Mouse (Mus musculus) limb, embryonic 13.5 days (tissue): ENCODE results near the gene Arhgap33. TPM values are rescaled to one million over a fixed set of nuclear protein-coding genes. Genes with fewer than 3 reads are reported as not detected.

Source experiments
- ATAC-seq: fragments of 200-750 bp; cut with Nextera tagmentation; 2 replicates; pipeline ENCODE4 v1.8.0; 2017; ENCODE audit warnings: low read depth, moderate number of reproducible peaks, moderate TSS enrichment; ENCODE audit not compliant: low FRiP score
- H3K27ac ChIP-seq: fragments of 300-500 bp; sonication (generic); 2 replicates; pipeline ENCODE4 v1.5.1; 2015; ENCODE audit warnings: inconsistent platforms, mild to moderate bottlenecking, moderate library complexity
- H3K27me3 ChIP-seq: fragments of 300-500 bp; sonication (generic); 2 replicates; pipeline ENCODE4 v1.6.1; 2015; ENCODE audit warnings: mild to moderate bottlenecking, inconsistent platforms
- H3K36me3 ChIP-seq: fragments of 300-500 bp; sonication (generic); 2 replicates; pipeline ENCODE4 v1.6.1; 2015; ENCODE audit warnings: inconsistent platforms, mild to moderate bottlenecking, moderate library complexity
- H3K4me1 ChIP-seq: fragments of 300-500 bp; sonication (generic); 2 replicates; pipeline ENCODE4 v1.6.1; 2015; ENCODE audit warnings: inconsistent platforms
- H3K4me2 ChIP-seq: fragments of 300-500 bp; sonication (generic); replicated peaks from 2 replicates; pipeline ENCODE4 v1.6.1; 2015; ENCODE audit warnings: inconsistent platforms, mild to moderate bottlenecking, moderate library complexity
- H3K4me3 ChIP-seq: fragments of 300-500 bp; sonication (generic); 2 replicates; pipeline ENCODE4 v1.5.1; 2015; ENCODE audit warnings: moderate library complexity, mild to moderate bottlenecking, inconsistent platforms
- H3K9ac ChIP-seq: fragments of 300-500 bp; sonication (generic); 2 replicates; pipeline ENCODE4 v1.6.1; 2015; ENCODE audit warnings: mild to moderate bottlenecking, inconsistent platforms
- H3K9me3 ChIP-seq: fragments of 300-500 bp; sonication (generic); 2 replicates; pipeline ENCODE4 v1.6.1; 2016; ENCODE audit warnings: inconsistent platforms
- WGBS: fragments of 180-500 bp; shearing (Covaris S2); methylation state at CpG from one replicate; pipeline ENCODE4 v1.1.7; 2015; 5-methylcytosine and 5-hydroxymethylcytosine counted together
- polyA plus RNA-seq: library from polyadenylated mRNA; unstranded; fragments of >200 nt; fragmentation: Nextera tagmentation; extraction: Ambion mirVana; gene quantifications from 2 replicates; pipeline ENCODE4 v1.2.1, GENCODE M21; 2015

The Arhgap33 gene
- polyA plus RNA-seq, result 11.4 and 11.6 TPM in 2 replicates

GRCm38 (mm10) chr7:30534633-30535577 lies at the start of gene Arhgap33:
TSS of gene Arhgap33 (minus strand) at chr7:30535060.
- Histone ChIP-seq H3K27ac (peak within 1 kb of the TSS; percentile 65; the same call in 1 of the 2 replicates), H3K4me1 (peaks cover 21% of the 10 kb centered on the region), H3K36me3 (peaks cover 48% of the 10 kb centered on the region), H3K4me2 (peak within 1 kb of the TSS; percentile 88), H3K9ac (peak within 1 kb of the TSS; percentile 75), H3K27me3 (no peaks in the 10 kb centered on the region), H3K4me3 (peak within 1 kb of the TSS; percentile 73), H3K9me3 (no peaks in the 10 kb centered on the region)
- ATAC-seq, result peak; percentile 95
- WGBS, result under 1% methylated on average over 60 of the region's 84 CpGs

DNA sequence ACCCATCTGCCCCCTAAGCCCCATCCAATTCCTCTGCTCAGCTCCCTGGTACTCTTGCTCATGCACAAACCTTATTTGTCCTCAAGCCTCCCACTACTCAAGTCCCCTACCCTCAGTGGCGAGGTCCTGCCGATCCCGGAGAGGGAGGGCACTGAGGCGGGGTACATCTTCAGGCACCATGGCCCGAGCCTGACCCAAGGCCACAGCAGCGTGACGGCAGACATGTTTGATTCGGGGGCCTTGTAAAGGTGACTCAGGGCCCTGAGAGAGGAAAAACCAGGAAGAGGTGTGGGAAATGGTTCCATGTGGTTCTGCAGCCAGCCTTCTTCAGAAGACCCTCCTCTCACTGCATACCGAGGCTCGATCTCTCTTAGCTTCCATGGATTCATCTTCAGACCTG lies 49.5 kb upstream of the Arhgap33 start:
- Histone ChIP-seq H3K27ac (no peak overlapping the region), H3K9ac (no peak overlapping the region), H3K36me3 (peaks cover 75% of the 10 kb centered on the region), H3K27me3 (no peaks in the 10 kb centered on the region), H3K4me3 (no peak overlapping the region), H3K4me1 (peaks cover 13% of the 10 kb centered on the region), H3K4me2 (no peak overlapping the region), H3K9me3 (no peaks in the 10 kb centered on the region)
- ATAC-seq, result no peak
- 94% methylated on average over 10 of the region's 10 CpGs for WGBS

- ATAC-seq, result no peak
- H3K36me3 ChIP-seq, result peaks cover 100% of the 10 kb centered on the region
- no peak overlapping the region for H3K4me3 ChIP-seq
- H3K4me2 ChIP-seq, result no peak overlapping the region
- H3K9me3 ChIP-seq, result no peaks in the 10 kb centered on the region
- H3K4me1 ChIP-seq, result peaks cover 1% of the 10 kb centered on the region
- WGBS, result 94% methylated on average over 16 of the region's 16 CpGs
- H3K9ac ChIP-seq, result no peak overlapping the region
- H3K27me3 ChIP-seq, result no peaks in the 10 kb centered on the region
- no peak overlapping the region for H3K27ac ChIP-seq
Observed at GRCm38 (mm10) chr7:30581547-30581946, 46.7 kb upstream of the Arhgap33 start.

- H3K9ac ChIP-seq, result no peak overlapping the region
- ATAC-seq, result no peak
- H3K27me3 ChIP-seq, result no peaks in the 10 kb centered on the region
- WGBS, result 92% methylated on average over 8 of the region's 8 CpGs
- no peak overlapping the region for H3K4me3 ChIP-seq
- no peaks in the 10 kb centered on the region for H3K9me3 ChIP-seq
- no peak overlapping the region for H3K27ac ChIP-seq
- H3K4me1 ChIP-seq, result no peaks in the 10 kb centered on the region
- peaks cover 100% of the 10 kb centered on the region for H3K36me3 ChIP-seq
- H3K4me2 ChIP-seq, result no peak overlapping the region
Observed at GRCm38 (mm10) chr7:30579950-30580349, 45.1 kb upstream of the Arhgap33 start.

- no peak overlapping the region for H3K4me3 ChIP-seq
- no peak overlapping the region for H3K4me2 ChIP-seq
- no peak overlapping the region for H3K27ac ChIP-seq
- no peak for ATAC-seq
- H3K27me3 ChIP-seq, result no peaks in the 10 kb centered on the region
- peaks cover 97% of the 10 kb centered on the region for H3K36me3 ChIP-seq
- no peaks in the 10 kb centered on the region for H3K4me1 ChIP-seq
- 87% methylated on average over 2 of the region's 2 CpGs for WGBS
- no peaks in the 10 kb centered on the region for H3K9me3 ChIP-seq
- no peak overlapping the region for H3K9ac ChIP-seq
Observed at GRCm38 (mm10) chr7:30572969-30573368, 38.1 kb upstream of the Arhgap33 start.

- 91% methylated on average over 5 of the region's 5 CpGs for WGBS
Observed at GRCm38 (mm10) chr7:30572389-30572788, 37.5 kb upstream of the Arhgap33 start.

DNA sequence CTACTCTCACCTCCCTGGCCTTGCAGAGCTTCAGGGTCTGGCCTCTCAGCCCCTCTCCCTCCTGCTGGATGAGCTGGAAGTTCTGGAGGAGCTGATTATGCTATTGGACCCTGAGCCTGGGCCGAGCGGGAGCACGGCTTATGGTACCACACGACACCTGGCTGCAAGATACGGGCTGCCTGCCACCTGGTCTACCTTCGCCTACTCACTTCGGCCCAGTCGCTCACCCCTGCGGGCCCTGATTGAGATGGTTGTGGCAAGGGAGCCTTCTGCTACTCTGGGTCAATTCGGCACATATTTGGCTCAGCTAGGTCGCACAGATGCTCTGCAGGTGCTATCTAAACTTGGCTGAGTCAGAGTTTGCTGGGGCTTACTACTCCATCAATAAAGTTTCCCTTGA lies 32.7 kb upstream of the Arhgap33 start:
- no peak overlapping the region for H3K4me2 ChIP-seq
- no peak overlapping the region for H3K9ac ChIP-seq
- H3K36me3 ChIP-seq, result peaks cover 70% of the 10 kb centered on the region
- no peak overlapping the region for H3K4me3 ChIP-seq
- H3K27ac ChIP-seq, result no peak overlapping the region
- WGBS, result 91% methylated on average over 11 of the region's 11 CpGs
- ATAC-seq, result no peak
- H3K27me3 ChIP-seq, result no peaks in the 10 kb centered on the region
- peaks cover 7% of the 10 kb centered on the region for H3K4me1 ChIP-seq
- H3K9me3 ChIP-seq, result no peaks in the 10 kb centered on the region

More at GRCm38 (mm10) chr7:30572389-30572788, 37.5 kb upstream of the Arhgap33 start:
- no peaks in the 10 kb centered on the region for H3K9me3 ChIP-seq
- H3K36me3 ChIP-seq, result peaks cover 95% of the 10 kb centered on the region
- no peak overlapping the region for H3K9ac ChIP-seq
- H3K4me3 ChIP-seq, result no peak overlapping the region
- no peaks in the 10 kb centered on the region for H3K27me3 ChIP-seq
- no peak for ATAC-seq
- H3K4me1 ChIP-seq, result no peaks in the 10 kb centered on the region
- H3K4me2 ChIP-seq, result no peak overlapping the region
- no peak overlapping the region for H3K27ac ChIP-seq

DNA sequence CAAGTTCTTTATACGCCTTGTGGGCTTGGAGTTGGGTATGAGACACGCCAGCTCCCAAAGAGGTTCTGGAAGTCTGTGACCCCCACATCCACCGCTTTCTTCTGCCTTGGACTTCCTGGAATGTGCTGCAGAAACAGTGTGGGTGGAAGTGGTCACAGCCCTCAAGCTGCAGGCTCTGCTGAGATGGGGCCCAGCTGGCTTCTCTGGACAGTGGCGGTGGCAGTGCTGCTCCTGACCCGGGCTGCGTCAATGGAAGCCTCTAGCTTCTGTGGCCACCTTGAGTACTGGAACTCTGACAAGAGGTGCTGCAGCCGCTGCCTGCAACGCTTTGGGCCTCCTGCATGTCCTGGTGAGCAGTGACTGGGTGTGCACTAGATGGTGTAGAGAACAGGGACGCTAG lies 31.2 kb upstream of the Arhgap33 start:
- Histone ChIP-seq H3K4me2 (no peak overlapping the region), H3K27ac (no peak overlapping the region), H3K36me3 (peaks cover 58% of the 10 kb centered on the region), H3K27me3 (no peaks in the 10 kb centered on the region), H3K9ac (no peak overlapping the region), H3K9me3 (no peaks in the 10 kb centered on the region), H3K4me1 (peaks cover 16% of the 10 kb centered on the region), H3K4me3 (no peak overlapping the region)
- no peak for ATAC-seq
- WGBS, result 93% methylated on average over 9 of the region's 9 CpGs

GRCm38 (mm10) chr7:30564970-30565571 lies 30.2 kb upstream of the Arhgap33 start, which contains the start of gene Igflr1:
TSS of gene Igflr1 (plus strand) at chr7:30565427.
- Histone ChIP-seq H3K27me3 (no peaks in the 10 kb centered on the region), H3K4me3 (peak within 1 kb of the TSS; percentile 74; the same call in 1 of the 2 replicates), H3K9me3 (no peaks in the 10 kb centered on the region), H3K4me2 (peak within 1 kb of the TSS; percentile 82), H3K36me3 (peaks cover 48% of the 10 kb centered on the region), H3K27ac (no peak within 1 kb of the TSS; the same call in 1 of the 2 replicates), H3K9ac (no peak within 1 kb of the TSS), H3K4me1 (peaks cover 19% of the 10 kb centered on the region)
- WGBS, result 96% methylated on average over 12 of the region's 12 CpGs
- ATAC-seq, result no peak

GRCm38 (mm10) chr7:30563906-30564280 lies 29.0 kb upstream of the Arhgap33 start:
- peaks cover 25% of the 10 kb centered on the region for H3K4me1 ChIP-seq
- peak overlapping the region; percentile 97; the same call in 1 of the 2 replicates for H3K27ac ChIP-seq
- peak overlapping the region; percentile 74 for H3K4me3 ChIP-seq
- H3K9ac ChIP-seq, result peak overlapping the region; percentile 81
- WGBS, result 20% methylated on average over 6 of the region's 6 CpGs
- peaks cover 36% of the 10 kb centered on the region for H3K36me3 ChIP-seq
- H3K4me2 ChIP-seq, result peak overlapping the region; percentile 82
- no peaks in the 10 kb centered on the region for H3K9me3 ChIP-seq
- ATAC-seq, result no peak
- no peaks in the 10 kb centered on the region for H3K27me3 ChIP-seq

DNA sequence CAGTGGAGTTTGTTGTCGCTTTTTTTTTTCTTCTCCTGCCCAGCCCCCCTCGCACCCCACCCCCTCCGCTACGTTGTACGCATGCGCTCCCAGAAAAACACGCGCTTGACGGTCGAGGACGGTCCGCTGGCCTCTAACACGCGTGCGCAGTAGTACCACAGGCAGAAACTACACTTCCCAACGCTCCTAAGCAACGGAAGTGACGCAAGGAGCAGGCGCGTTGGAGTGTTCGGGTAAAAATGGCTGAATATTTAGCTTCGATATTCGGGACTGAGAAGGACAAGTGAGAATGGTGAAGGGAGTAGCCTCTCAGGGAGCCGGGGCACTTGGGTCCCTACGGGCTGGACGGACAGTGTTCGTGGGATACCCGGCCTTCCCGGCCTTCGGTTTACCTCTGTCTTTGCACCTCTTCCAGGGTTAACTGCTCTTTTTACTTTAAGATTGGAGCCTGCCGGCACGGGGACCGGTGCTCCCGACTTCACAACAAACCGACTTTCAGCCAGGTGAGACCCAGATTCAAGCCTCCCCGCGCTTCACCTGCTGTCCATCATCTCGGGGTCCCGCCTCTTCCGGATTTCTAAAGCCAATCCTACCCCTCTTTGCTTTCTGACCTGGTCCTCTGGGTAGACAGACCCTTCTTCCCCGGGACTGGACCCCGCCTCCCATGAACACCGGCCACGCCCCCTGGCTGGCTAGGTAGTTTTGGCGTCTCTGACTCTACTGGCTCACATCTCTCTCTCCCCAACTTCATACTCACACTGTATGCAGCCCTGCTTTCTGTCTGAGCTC lies 28.5 kb upstream of the Arhgap33 start, which contains the start of the genes U2af1l4, Gm49396 and Psenen:
TSS of gene U2af1l4 (plus strand) at position 185 of the 789 bp plus-strand sequence.
TSS of gene Gm49396 (plus strand) at position 228 of the 789 bp plus-strand sequence.
TSS of gene Psenen (minus strand) at position 511 of the 789 bp plus-strand sequence.
- peaks cover 31% of the 10 kb centered on the region for H3K4me1 ChIP-seq
- H3K9me3 ChIP-seq, result no peaks in the 10 kb centered on the region
- under 1% methylated on average over 45 of the region's 45 CpGs for WGBS
- H3K4me2 ChIP-seq, result peak within 1 kb of the TSS; percentile 82
- no peaks in the 10 kb centered on the region for H3K27me3 ChIP-seq
- peaks cover 30% of the 10 kb centered on the region for H3K36me3 ChIP-seq
- peak; percentile 89 for ATAC-seq
- H3K9ac ChIP-seq, result peak within 1 kb of the TSS; percentile 81
- H3K4me3 ChIP-seq, result peak within 1 kb of the TSS; percentile 74
- H3K27ac ChIP-seq, result peak within 1 kb of the TSS; percentile 97
